Mouse (Mus musculus) myocyte (in vitro differentiated cells): Measurements from ENCODE around the gene Atp11b.

ENCODE experiments used
- POLR2A ChIP-seq: IDR thresholded peaks from one replicate; pipeline ENCODE4 v1.6.1; 2011; ENCODE audit warnings: low read depth, mild to moderate bottlenecking, control low read depth, moderate library complexity; ENCODE audit not compliant: insufficient read length
- TCF3 ChIP-seq: IDR thresholded peaks from one replicate; pipeline ENCODE4 v1.6.1; 2011; ENCODE audit warnings: low read depth, control low read depth; ENCODE audit not compliant: insufficient read length

DNA sequence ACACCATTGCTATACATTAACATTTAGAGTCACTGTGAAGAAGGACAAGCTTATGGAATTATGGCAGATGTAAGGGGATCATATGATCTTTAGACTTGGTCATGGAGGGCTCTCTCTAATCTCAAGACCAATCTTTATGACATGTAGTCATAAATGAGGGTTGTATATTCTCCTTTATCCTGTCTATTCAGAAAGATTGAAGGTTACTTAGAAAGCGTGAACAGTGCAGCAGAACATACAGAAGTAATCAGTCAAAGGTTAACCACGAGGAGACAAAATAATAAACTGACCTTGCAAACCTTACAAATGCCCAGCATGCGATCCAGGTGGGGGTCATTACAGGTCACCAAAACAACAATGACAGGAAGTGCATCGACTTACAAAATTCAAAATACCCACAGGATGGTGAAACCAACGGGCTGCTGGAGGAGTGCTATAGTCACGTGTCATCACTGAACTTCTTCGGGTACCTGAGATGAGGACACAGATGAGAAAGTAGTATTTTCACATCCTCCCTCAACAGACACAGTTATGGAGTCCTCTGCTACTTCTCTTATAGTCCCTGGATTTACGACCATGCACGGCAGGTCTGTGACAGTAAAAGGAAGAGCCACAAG is 7.0 kb upstream of the Atp11b start:
- no peak for TF ChIP-seq POLR2A
- no peak for TF ChIP-seq TCF3
